Mouse (Mus musculus) CD4-positive, CD25-positive, alpha-beta regulatory T cell, adult 2 months (primary cell): ENCODE results near the gene Gm20390.
"Not testable (repeated sequence)": the region's sequence is repeated elsewhere in the genome, so short reads cannot be mapped to it uniquely, and the experiment has no call there.

Experiments
- DNase-seq: peaks from one replicate; pipeline ENCODE4 v3.0.0-alpha.2; 2012; ENCODE audit warnings: low read depth, low spot score

Gm20390 gene

DNA sequence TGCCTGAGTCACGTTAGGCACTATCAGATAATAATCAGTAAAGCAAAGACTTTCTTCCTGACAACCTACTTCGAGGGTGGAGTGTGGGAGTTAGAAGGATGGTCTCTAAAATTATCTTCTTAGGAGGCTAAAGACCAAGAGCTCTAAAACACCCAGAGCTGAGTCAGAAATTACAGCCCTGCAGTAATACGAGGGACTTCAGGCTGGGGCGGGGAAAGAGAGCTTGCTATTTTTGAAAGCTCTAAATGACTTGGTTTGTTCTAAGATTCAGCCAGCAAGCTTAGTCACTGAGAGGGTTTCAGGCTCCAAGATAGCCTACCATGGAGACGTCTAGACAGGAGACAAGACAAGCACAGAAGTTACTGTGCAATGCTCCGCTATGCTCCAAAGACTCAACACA, 2.7 kb downstream of the Gm20390 start:
- no peak for DNase-seq

DNA sequence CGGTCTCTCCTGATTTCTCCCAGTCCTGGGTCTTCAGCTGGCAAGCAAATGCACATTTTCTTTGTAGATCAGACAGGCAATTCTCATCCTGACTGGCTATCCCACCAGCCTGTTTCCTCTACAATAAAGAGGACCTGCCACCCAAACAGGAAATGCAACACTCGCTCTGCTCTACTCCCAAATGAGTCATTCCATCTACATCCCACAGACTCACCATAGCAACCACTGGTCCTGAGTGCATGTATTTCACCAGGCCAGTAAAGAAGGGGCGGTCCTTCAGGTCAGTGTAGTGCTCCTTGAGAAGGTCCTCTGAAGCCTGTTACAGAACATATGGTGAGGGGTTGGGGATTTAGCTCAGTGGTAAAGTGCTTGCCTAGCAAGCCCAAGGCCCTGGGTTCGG, 5.1 kb downstream of the Gm20390 start:
- DNase-seq: no peak

DNA sequence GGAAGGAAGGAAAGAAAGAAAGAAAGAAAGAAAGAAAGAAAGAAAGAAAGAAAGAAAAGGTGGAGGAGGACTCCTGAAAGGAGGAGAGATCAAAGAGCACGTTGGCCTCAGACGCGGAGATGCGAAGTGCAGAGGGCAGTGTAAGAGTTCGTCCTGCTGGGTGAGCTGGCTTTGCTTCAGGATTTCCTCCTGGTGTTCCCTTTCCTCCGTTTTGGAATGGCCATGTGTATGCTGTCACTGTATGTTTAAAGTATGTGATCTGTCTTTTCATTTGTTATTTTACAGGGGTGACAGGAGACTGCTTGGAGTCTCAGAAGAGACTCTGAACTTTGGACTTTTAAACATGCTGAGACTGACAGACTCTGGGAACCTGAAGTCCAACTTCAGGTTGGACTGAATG, 6.6 kb downstream of the Gm20390 start:
- no peak for DNase-seq

DNA sequence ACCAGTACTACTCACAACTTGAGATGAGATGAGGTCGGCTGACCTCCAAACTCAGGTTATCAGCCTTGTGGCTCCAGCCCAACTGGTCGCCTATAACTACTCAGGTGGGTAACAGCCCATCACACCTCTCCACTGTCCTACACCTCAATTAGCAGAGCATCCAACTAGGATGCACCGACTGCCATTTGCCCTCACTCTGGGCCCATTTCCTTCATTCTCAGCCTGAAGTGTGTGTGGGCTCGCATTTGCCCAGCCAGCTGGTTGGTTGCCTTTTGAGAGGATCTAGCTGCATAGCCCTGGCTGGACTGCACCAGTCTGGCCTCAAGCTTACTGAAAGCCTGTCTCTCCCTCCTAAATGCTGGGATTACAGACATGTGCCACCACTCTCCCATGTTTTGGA, 10.3 kb downstream of the Gm20390 start:
- no peak for DNase-seq

DNA sequence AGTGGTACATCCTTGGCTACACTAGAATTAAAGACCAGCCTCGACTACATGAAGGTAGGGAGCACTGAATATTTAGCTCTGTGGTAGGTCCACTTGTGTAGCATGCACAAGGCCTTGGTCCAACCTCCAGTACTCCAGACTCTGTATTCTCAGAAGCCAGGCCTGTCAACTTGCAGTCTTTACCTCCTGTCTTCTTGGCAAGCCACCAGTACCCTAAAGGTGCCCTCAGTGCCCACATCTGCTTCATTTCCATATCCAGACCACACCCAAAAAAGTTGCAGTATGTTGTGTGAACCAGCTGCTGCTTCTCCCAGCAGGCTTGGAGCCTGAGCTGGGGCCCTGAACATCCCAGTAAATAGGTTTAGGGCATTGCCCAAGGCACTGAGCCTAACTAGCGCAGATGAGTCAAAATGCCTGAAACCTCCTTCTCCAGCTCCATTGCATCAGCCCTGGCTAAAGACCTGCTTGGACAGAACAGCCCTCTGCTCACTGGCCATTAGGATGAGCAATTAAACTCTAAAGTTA, 11.0 kb downstream of the Gm20390 start:
- DNase-seq: no peak

DNA sequence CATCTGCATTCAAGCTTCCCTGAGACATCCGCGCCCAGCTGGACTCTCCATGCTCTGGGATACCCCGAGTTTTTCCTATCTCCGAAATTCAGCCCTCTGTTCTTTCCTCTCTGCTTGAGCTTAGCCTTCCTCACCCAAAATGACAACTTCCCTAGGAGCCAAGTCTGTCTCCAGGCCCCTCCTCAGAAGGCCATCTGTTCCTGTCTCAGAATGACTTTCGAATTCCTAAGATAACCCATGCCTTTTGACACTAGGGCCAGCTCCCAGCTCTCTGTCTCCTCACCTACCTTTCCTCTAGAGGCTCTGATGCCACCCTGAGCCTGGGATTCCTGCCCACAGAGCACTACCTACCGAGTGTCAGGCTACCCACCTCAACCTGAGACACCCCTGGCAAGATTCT, 11.9 kb downstream of the Gm20390 start, which contains the start of gene Nme2:
Gene Nme2 (minus strand): TSS at position 101 of the 400 bp plus-strand sequence.
- no peak for DNase-seq

DNA sequence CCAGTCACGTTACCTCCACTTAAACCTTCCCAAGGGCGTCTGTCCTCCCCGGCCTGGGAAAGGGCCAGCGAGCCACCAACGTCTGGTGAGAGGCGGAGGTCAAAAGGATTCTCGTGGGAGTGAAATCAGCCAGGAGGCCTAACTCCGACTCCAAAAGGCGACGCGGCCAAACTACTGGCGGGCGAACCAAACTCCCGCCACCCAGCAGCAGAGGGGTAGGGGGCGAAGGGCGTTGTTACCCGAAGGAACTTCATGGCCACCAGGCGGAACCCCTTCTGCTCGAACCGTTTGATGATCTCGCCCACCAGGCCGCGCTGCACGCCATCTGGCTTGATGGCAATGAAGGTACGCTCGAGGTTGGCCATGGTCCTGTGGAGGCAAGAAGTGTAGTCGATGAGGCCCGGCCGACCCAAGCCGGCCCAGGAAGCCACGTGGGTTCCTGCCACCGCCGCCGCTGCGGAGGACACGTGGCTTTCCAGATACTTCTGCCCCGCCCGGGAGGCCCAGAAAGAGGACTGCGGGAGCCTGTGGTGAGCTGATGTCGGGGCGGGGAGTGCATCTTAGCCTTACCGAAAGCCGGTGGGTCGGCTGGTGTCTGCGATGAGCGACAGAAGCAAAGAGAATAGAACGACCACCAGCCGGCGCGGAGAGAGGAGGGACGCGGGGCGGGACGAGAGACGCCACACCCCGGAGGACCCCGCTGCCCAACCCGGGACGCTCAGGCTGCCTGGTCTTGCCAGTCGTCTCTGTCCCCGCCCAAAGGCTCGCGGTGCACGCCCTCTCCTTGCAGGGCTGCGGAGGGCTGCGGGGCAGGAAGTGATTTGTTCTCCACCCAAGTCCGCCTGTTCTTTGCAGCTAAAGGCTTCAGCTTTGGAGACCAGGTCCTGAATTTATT, 12.6 kb downstream of the Gm20390 start:
- peak; percentile 94 for DNase-seq

DNA sequence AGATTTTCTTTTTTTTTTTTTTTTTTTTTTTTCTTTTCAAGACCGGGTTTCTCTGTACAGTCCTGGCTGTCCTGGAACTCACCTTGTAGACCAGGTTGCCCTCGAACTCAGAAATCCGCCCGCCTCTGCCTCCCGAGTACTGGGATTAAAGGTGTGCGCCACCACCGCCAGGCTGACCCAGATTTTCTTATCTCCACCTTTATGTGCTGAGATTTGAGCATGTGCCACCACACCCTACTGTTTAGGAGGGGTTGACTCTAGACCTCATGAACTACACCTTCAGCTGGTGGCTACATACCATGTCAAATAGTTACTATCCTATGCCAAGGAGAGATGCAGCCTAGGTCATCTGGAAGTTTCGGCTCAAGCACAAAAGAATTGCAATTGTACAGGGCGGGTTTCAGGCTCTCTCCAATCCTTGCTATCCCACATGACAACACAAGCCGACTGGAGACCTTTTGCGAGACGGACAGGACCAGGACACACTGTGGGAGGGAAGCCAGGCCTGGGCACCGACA, 13.3 kb downstream of the Gm20390 start:
- DNase-seq: peak; percentile 18

DNA sequence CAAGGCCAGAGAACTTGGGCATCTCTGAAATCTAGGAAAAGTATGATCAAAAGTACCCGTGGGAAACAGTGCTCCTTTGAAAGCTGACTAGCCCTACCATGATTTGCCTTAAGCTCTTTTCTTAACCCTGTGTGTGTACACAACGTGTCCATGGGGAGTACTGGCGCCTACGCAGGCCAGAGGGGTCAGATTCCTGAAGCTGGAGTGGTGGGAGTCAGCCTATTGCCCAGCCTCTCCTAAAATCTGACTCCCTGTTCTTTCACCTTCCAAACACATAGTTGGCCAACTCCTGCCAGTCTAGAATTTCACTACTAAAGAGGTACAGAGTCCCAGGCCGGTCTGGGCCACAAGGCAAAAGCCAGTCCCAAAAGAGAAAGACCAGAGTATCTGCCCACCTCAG, 15.7 kb downstream of the Gm20390 start:
- DNase-seq: no peak

DNA sequence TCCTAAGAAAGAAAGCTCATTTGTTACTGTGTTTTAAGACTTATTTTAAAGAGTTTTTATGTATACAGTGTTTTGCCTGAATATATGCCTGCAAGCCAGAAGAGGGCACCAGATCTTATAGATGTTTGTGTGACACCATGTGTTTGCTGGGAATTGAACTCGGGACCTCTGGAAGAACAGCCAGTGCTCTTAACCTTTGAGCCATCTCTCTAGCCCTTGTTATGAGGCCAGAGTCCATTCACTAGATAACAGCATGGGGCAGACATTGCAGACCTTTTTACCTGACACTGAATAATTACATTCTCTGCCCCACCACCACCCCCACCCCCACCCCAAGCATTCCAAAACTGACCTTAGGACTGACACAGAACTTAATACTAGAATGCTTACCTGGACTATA, 18.0 kb downstream of the Gm20390 start:
- DNase-seq: no peak

DNA sequence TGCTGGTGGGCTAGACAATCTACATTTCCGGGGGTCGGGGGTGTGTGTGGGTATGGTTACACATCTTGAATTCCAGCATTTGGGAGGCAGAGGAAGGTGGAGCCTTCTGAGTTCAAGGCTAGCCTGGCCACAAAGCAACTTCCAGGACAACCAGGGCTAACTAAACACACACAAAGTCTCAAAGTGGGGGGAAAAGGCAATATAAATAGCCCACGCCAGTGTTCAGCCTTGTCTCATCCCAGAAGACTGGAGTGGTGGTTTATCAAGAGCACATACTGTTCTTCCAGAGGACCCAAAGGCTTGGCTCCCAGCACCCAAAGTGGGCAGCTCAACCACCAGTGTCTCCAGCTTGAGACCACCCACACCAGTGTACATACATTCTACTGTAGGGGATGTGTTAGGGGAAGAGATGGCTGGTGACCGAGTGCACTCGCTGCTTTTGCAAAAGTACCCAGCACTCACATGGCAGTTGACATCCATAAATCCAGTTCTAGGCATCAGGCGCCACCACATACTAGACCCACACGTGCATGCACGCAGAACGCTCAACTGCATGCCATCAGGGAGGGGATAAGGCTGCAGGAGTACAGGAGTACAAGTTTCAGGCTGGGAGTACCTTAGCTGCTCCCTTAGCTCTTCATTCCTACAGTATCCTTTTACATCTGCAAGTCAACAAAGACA, 19.1 kb downstream of the Gm20390 start:
- no peak for DNase-seq

DNA sequence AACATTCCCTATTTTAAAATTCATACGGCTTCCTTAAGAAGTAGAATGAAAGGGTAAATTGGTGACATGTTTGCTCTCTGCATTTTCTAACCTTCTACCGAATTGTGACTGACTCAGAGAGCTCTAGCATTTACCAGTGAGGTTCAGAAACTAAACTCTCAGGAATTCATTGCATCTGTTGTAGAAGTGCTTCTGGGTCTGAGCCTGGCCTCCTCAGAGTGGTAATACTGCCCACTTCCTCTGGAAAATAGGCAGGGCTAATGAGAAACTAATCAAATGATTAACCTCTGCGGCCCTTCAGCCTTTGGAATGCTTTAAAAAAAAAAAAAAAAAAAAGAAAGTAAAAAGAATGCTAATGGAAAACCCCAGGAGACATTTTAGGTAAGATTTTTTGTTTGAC, 23.1 kb downstream of the Gm20390 start:
- DNase-seq: no peak

DNA sequence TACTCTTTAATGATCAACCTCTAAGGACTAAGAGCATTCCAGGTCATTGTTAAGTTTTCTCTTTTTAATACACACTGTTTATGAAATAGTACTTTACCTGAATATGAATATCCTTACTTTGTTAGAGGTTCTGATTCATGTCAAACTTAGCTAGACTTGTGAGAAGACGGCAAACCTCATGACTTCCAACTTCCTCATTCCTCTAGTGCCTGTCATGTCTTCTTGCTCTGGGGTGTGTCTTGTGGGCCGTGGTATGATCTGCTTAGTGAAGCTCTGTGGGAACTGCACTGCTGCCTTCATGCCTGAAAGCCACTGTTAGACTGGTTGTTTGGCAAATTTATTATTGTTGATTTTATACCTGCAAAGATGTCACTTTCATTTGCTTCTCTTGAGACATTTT, 27.2 kb downstream of the Gm20390 start:
- no peak for DNase-seq

DNA sequence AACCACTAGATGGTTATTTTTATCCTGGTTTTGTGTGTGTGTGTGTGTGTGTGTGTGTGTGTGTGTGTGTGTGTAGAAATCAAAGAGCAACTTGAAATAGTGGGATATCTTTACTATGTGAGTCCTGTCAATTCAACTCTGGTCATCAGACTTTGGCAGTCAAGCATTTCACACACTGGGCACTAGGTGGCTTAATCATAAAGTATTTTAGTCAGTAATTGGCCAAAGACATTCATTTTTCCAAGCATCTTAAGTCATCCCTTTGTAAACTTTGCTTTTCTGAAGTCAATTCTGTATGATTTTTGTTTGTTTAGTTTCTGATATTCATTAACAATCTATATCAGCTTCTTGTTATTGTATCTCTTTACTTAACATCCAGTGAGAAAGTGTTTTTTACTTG, 39.0 kb downstream of the Gm20390 start:
- DNase-seq: no peak

DNA sequence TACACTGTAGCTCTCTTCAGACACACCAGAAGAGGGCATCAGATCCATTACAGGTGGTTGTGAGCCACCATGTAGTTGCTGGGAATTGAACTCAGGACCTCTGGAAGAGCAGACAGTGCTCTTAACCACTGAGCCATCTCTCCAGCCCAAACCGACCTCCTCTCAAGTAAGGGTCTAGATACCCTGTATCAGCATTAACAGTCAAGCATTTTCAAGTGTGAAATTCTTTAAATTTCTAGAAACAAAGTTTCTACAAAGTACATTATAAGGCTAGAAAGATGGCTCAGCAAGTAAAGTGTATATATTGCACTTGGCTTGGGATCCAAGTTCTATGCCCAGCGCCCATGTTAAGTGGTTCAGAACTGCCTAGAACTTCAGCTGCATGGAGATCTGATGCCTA, 53.1 kb downstream of the Gm20390 start:
- DNase-seq: not testable (repeated sequence)

DNA sequence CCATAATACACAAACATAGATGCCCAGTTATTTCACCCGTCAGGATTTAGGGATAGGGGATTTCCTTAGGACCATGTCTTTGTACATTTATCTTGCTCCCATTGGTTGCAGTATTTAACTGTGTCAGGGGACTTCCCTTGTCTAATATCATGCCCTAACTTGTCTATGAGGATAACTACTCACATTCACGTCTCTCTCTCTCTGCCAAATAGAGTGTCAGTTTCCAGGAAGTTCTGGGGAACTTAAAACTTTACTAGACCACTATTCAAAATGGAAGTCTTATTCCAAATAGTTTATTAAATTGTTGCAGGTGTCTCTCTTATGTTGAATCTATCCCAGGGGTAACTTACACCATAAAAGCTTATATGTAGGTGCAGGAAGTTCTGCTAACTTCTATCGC, 56.5 kb downstream of the Gm20390 start:
- no peak for DNase-seq

DNA sequence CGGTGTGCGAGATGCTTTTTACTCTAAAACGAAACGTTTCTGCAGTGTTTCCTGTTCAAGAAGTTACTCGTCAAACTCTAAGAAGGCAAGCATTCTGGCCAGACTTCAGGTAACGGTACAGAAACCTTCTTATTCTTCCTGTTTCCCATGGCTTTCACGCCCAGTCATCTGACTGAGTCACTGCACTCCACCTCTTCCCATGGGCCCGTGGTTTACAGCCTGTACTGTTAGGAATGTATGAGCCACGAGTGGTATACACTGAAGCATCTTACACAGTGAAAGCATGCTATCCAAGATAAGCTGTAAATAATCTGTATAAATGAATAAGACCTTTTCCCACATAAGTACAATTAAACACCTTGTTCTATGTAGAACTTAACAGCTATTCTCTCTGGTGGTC, 59.3 kb downstream of the Gm20390 start:
- DNase-seq: no peak

DNA sequence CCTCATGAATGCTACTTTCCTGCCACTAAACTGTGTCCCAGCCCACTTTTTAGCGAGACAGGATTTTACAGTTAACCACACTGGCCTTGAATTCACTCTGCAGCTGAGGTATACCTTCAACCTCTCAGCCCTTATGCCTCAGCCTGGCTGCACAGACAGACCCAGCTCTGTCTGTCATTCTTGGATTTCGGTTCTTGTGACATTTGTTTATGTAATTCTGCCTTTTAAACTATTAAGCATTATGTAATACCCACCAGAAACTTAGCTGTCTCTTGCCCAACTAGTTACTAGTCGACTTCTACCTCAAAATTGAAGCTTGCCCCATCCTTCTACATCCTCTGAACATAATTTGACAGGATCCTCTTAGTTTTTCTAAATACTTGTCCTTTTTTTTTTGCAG, 60.3 kb downstream of the Gm20390 start:
- no peak for DNase-seq

DNA sequence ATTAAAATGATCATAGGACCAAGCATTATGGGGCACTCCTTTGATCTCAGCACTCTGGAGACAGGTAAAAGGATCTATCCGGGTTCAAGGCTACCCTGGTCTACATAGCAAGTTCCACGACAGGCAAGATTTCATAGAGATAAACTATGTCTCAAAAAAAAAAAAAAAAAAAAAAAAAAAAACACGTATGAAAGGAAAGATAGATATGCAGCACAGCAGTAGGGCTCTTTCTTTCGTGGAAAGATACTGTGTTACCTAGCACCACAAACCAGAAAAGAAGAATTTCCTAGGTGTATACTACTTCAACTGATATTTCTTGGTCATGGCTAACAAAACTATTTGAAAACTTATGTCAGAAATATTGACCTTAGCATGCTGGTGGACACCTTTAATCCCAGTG, 61.3 kb downstream of the Gm20390 start:
- no peak for DNase-seq
